Mouse (Mus musculus) liver, adult 2 months (tissue): ENCODE measurements around the gene Bpifb2.

ENCODE experiments used
- CTCF ChIP-seq: fragments of 200-500 bp; IDR thresholded peaks from 2 replicates; pipeline ENCODE4 v1.5.1; 2011; ENCODE audit warnings: low read depth, low read length, control low read depth
- POLR2A ChIP-seq: fragments of 200-500 bp; IDR thresholded peaks from 2 replicates; pipeline ENCODE4 v1.6.1; 2011; ENCODE audit warnings: low read length, control low read depth; ENCODE audit not compliant: insufficient read depth; ENCODE audit errors: extremely low read depth

GRCm38 (mm10) chr2:153914151-153914550 lies 39.3 kb downstream of the Bpifb2 start:
- TF ChIP-seq POLR2A, result no peak
- no peak for TF ChIP-seq CTCF
